Mouse (Mus musculus): ENCODE measurements around the gene Clcn6. TPM values are rescaled to one million over a fixed set of nuclear protein-coding genes. Genes with fewer than 3 reads are reported as not detected.

Gene Clcn6
- polyA plus RNA-seq, 1 experiment from 2014 or later = 29.1 TPM

DNA sequence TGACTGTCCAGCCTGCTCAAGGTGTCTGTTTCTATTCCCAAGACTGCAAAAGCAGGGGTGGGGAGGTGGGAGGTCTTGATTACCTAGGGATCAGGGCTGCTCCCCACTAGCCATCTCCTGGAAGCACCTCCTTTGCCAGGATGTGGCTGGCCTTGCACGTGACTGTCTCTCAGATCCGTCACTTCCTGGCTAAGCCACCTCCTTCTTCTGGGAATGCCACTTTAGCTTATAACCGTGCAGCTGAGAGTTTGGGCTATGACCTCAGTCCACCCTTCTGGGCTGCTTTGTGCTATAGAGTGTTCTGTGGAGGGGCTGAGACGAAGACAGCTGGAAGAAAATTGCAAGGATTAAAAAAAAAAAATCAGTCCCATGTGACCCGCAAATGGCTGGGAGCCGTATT lies 75.8 kb downstream of the Clcn6 start:
- Histone ChIP-seq H3K4me2 (replicated peaks) (no peak overlapping the region), H3K27me3 (replicated peaks) (peaks cover 4% of the 10 kb centered on the region; the same call in 1 of the 2 replicates), H3K36me3 (no peaks in the 10 kb centered on the region), H3K4me3 (no peak overlapping the region), H3K9ac (no peak overlapping the region), H3K4me1 (no peaks in the 10 kb centered on the region), H3K27ac (no peak overlapping the region), H3K9me3 (no peaks in the 10 kb centered on the region)
- ATAC-seq (ENCODE audit: low FRiP score, low read depth) = no peak
- 71% methylated on average over 6 of the region's 6 CpGs for WGBS

DNA sequence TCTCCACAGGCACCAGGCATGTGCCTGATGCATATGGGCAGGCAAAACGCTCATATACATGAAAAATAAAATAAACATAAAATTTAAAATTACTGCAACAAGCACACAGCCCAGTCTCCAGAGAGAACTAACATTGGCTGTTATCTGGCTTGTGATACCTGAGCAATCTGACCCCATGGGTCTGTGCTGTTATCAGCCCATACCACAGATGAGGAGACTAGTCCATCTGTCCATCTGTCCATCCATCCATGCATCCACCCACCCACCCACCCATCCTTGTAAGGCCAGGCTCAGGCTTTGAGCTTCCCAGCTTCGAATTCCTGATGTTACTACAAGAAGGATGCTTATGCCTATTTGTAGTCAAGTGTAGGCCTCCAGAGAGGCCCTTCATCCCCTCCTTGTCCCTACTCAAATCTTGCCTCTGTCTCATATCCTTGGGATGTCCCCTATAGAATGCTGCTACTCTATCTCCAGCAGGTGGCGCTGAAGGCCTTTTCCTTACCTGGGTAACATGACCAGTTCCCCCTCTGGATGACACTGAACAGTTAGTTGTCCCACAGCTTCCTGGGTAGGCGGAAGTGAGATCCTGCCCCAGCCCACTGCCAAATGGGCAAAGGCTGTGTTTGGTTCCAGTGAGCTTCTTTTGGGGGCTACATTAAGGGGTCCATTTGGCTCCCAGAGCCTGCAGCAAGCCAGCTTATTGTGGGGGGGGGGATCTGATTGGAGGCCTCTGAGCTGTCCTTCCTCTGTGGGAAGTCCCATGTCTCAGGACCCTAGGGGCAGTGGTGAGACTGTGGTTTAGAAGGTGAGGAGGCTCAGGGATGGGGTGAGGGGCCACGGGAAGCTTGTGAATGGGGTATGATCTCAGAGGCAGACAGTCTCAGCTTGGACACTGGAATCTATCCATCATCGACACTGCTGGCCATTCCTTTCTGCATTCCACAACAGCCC lies 78.5 kb downstream of the Clcn6 start:
- Histone ChIP-seq H3K27ac (no peak overlapping the region), H3K4me2 (replicated peaks) (no peak overlapping the region), H3K9ac (no peak overlapping the region), H3K9me3 (no peaks in the 10 kb centered on the region), H3K4me3 (no peak overlapping the region), H3K27me3 (replicated peaks) (peaks cover 4% of the 10 kb centered on the region; the same call in 1 of the 2 replicates), H3K4me1 (no peaks in the 10 kb centered on the region), H3K36me3 (no peaks in the 10 kb centered on the region)
- peak; percentile 83 for ATAC-seq (ENCODE audit: low FRiP score, low read depth)
- 46% methylated on average over 6 of the region's 6 CpGs for WGBS

DNA sequence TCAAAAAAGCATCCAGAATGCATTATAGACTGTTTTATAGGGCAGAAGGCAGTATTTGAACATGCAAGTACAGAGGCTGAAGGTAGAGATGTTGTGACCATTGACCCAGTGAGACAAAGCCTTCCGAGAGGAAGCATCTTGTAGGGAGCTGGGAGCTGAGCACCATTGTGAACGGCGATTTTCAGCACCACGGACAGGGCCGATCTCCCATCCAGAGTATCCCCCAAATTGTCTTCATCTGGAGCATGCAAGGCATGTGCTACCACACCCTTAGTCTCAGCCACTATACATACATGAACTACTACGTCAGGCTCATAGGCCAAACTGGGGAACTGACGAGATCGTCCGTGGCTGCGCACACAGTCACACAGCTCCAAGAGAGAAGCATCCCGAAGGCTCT lies 81.5 kb downstream of the Clcn6 start:
- H3K36me3 ChIP-seq = 0 out of 2 replicates have a peak, but pooled peaks cover under 1% of the 10 kb centered on the region
- no peak overlapping the region for H3K4me2 ChIP-seq (replicated peaks)
- no peaks in the 10 kb centered on the region for H3K9me3 ChIP-seq
- WGBS = 39% methylated on average over 11 of the region's 11 CpGs
- H3K4me3 ChIP-seq = no peak overlapping the region
- H3K27me3 ChIP-seq (replicated peaks) = peaks cover 4% of the 10 kb centered on the region; the same call in 1 of the 2 replicates
- no peaks in the 10 kb centered on the region for H3K4me1 ChIP-seq
- no peak overlapping the region for H3K27ac ChIP-seq
- no peak for ATAC-seq (ENCODE audit: low FRiP score, low read depth)
- no peak overlapping the region for H3K9ac ChIP-seq

Other genes starting within 250 kb of the Clcn6 start
- 4.3 and 6.3 TPM in 2 replicates for gene Zfp984, start 229.0 kb downstream of the Clcn6 start, polyA plus RNA-seq (2016; fragmentation: Nextera tagmentation; extraction: Ambion mirVana)
- 4.1 and 6.2 TPM in 2 replicates for gene Zfp933, start 190.5 kb downstream of the Clcn6 start, polyA plus RNA-seq (2016; fragmentation: Nextera tagmentation; extraction: Ambion mirVana)
- gene Miip, start 170.0 kb downstream of the Clcn6 start, polyA plus RNA-seq (2016; fragmentation: Nextera tagmentation; extraction: Ambion mirVana) = 52.2 and 53.4 TPM in 2 replicates
- 15.3 and 15.7 TPM in 2 replicates for gene Fv1, start 169.8 kb downstream of the Clcn6 start, polyA plus RNA-seq (2016; fragmentation: Nextera tagmentation; extraction: Ambion mirVana)
- gene Mfn2, start 134.1 kb downstream of the Clcn6 start, polyA plus RNA-seq (2016; fragmentation: Nextera tagmentation; extraction: Ambion mirVana) = 65.1 and 67.1 TPM in 2 replicates
- 33.9 and 35.4 TPM in 2 replicates for gene Plod1, start 102.1 kb downstream of the Clcn6 start, polyA plus RNA-seq (2016; fragmentation: Nextera tagmentation; extraction: Ambion mirVana)
- 24.4 and 27.2 TPM in 2 replicates for gene 2510039O18Rik, start 97.9 kb downstream of the Clcn6 start, polyA plus RNA-seq (2016; fragmentation: Nextera tagmentation; extraction: Ambion mirVana)
- gene Nppb, start 53.0 kb downstream of the Clcn6 start, polyA plus RNA-seq (2016; fragmentation: Nextera tagmentation; extraction: Ambion mirVana) = 0.45 TPM in 1 of 2 replicates, not detected in the other
- 3.1 and 5.0 TPM in 2 replicates for gene Nppa, start 38.1 kb downstream of the Clcn6 start, polyA plus RNA-seq (2016; fragmentation: Nextera tagmentation; extraction: Ambion mirVana)
- 27.8 and 30.7 TPM in 2 replicates for gene Mthfr, start 256 bp upstream of the Clcn6 start, polyA plus RNA-seq (2016; fragmentation: Nextera tagmentation; extraction: Ambion mirVana)
- gene Agtrap, start 49.2 kb upstream of the Clcn6 start, polyA plus RNA-seq (2016; fragmentation: Nextera tagmentation; extraction: Ambion mirVana) = 9.4 and 10.2 TPM in 2 replicates
- gene Mad2l2, start 91.6 kb upstream of the Clcn6 start, polyA plus RNA-seq (2016; fragmentation: Nextera tagmentation; extraction: Ambion mirVana) = 89.3 and 90.6 TPM in 2 replicates
- gene Draxin, start 91.9 kb upstream of the Clcn6 start, polyA plus RNA-seq (2016; fragmentation: Nextera tagmentation; extraction: Ambion mirVana) = 11.8 and 12.4 TPM in 2 replicates
- gene Fbxo6, start 113.3 kb upstream of the Clcn6 start, polyA plus RNA-seq (2016; fragmentation: Nextera tagmentation; extraction: Ambion mirVana) = 13.9 and 16.1 TPM in 2 replicates
- 79.5 and 82.3 TPM in 2 replicates for gene Fbxo44, start 121.7 kb upstream of the Clcn6 start, polyA plus RNA-seq (2016; fragmentation: Nextera tagmentation; extraction: Ambion mirVana)
- gene Fbxo2, start 121.8 kb upstream of the Clcn6 start, polyA plus RNA-seq (2016; fragmentation: Nextera tagmentation; extraction: Ambion mirVana) = 2.7 and 4.0 TPM in 2 replicates
- 17.7 and 21.3 TPM in 2 replicates for gene Disp3, start 249.1 kb upstream of the Clcn6 start, polyA plus RNA-seq (2016; fragmentation: Nextera tagmentation; extraction: Ambion mirVana)

All from neural tube, embryonic 12.5 days (tissue).